Mouse (Mus musculus): ENCODE results near the gene Mas1. TPM values are rescaled to one million over a fixed set of nuclear protein-coding genes. Genes with fewer than 3 reads are reported as not detected.
"Not testable (repeated sequence)": the region's sequence is repeated elsewhere in the genome, so short reads cannot be mapped to it uniquely, and the experiment has no call there.

Gene Mas1
- total RNA-seq (2021), result 10 to 100 TPM; 31.6 to 34.5 TPM
- long read RNA-seq, partial matches to known transcripts, result 0 of 21 reads
- long read RNA-seq, other reads (novel, unspliced or antisense), result 10 of 21 reads

DNA sequence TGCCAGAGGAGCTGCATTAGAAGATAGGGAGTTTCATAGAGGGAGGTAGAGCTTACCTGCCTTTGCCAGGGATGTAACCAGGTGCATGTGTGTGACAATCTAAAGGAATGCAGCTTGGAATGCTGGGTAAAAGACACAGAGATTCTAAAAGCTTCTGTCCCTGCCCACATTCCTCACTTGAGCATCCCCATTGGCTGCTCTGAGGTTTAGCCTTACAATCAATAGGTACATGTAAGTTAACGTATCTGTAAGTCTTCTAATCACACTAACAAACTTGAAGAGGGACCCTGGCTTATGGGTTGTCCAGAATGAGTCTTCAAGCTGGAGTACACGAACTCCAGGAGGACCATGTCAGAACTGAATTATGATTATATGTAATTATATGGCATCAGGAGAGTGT is at the start of gene Mas1:
Mas1 (minus strand) TSS at position 101 of the 400 bp plus-strand sequence.
- no peak for DNase-seq (ENCODE audit: low spot score in 2 of 2)

DNA sequence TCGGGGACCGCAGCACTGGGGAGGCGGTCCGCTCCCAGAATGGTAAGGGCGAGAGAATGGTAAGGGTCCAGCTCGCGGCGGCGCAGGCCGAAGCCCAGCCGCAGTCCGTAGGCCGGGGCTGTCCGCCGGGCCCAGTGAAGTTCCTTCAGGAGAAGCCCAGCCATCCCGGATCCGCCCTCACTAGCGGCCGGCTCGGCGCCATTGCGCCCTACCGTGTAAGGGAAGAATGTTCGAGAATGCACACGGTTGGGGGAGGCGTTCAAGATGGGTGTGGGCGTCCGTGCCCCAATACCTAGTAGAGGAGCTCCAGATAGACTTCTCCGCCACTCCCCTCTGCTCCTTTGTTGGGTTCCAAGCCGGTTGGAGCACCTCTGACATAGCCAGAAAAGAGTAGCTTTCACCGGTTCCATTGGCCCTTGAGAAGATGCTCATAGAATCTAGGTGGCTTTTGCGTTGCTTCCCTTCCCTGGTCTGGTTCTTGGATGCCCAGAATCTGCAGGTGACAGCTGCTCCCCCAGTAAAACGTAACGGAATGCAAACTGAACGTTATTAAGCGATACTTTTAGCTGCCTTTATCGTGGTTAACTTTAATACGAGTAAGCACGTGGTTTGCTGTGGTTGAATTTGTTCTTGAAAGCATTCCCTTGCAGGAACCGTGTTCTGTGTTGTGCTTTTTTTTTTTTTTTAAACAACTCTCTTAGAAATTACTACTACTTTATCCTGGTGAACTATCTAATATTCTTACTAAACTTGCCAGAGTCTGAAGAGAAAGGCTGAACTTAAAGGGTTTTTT is 48.8 kb upstream of the Mas1 start:
- no peak for DNase-seq (ENCODE audit: low spot score in 2 of 2)

DNA sequence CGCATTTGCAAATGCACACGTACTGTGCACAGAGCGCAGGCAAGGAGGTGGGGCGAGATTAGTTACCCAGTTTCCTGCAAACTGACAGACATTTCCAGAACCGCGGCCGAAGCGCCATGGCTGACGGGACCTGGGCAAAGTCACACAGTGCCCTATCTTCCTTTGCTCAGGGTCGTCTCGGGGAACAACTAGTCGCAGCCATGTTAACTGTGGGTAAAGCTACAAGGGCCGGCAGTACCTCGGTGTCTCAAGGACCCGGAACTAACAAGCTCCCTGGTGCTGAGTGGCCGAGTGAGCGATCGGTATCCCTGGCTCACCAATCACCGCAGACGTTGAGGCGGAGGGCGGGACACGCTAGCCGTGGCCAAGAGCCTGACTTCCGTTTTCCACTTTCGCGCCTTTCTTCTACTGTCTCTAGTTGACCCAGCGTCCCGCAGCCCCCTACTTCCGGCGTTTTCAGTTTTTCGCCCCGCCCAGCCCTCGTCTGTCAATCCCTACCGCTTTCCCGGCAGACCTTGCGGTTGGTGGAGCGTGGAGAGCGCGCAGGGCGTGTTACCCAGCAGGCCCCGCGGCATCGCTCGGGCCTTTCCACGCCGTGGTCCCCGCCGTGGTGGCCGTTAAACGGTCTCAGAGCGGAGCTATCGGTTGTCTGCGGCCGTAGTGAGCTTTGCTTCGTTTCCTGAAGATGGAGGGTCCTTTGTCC is 48.1 kb upstream of the Mas1 start, which contains the start of gene Mrpl18:
Mrpl18 (minus strand) TSS at position 465 of the 703 bp plus-strand sequence.
- peak; percentile 97 for DNase-seq (ENCODE audit: low spot score in 2 of 2)

DNA sequence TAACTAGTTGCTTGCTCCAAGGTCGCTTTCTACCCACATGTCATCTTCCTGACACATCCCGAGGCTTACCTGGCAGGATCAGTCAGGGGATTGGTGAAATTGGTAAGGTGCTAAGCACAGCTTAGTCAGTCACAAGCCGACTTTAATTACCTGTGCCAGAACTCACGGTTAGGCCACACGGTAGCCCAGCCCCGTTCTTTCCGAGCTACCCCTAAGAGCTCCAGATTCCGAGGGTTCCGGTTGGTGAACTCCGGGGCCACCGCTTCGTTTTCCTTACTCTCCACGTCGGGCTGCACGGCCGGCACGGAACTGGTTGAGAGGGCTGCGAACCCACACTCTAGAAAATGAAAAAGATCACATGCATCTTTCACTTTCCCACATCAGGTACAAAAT is 47.5 kb upstream of the Mas1 start, which contains the start of gene Tcp1:
Tcp1 (plus strand) TSS at position 214 of the 393 bp plus-strand sequence.
- no peak for DNase-seq (ENCODE audit: low spot score in 2 of 2)

DNA sequence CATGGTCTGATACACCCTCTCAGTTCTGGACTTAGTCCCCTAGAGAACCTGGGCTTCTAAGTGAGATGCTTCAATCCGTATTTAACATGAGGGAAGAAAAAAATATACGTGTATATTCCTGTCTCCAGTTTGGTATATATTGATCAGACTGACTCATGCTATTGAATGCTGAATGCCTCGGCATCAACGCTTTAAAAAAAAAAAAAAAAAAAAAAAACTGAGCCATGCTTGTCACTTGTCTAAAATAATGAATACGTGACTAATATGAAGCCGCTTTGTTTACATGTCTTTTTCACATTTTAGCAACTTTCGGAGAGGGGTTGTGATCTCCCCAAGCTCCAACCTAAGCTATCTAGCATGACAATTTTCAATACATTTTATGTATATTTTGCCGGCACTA is 42.4 kb upstream of the Mas1 start:
- no peak for DNase-seq (ENCODE audit: low spot score in 2 of 2)

DNA sequence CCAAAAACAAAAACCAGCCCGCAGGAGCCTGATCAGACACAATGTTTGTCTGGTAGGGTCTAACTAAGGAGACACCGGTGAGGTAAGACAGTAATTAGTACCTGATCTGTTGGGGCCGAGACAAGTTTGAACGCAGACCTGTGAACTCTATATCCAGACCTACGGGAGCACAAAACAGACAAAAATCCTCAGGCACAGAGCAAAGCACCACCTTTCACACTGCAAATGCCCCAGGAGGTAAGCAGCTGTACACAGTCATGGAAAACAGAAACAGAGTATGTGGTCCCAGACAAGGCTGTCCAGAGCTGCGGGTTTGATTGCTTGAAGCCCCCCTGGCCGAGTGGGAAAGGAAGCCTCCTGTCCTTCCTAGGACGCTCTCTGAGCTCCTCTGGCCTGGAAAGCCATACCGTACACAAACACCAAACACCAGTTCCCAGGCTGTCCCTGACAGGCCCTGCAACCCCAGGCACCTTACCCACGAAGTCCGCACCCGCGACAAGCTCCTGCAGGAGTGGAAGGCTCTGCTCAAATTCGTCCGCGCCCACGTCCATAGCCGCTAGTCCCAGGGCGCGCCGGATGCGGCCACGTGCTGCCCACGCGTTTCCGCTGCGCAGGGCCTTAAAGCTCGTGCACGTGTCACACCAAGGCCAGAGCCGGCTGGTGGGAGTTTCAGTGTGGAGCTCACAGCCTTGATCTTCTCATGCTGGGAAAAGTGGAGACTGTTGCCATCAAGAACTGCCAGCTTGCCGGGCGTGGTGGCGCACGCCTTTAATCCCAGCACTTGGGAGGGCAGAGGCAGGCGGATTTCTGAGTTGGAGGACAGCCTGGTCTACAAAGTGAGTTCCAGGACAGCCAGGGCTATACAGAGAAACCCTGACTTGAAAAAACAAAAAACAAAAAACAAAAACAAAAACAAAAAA is 41.7 kb upstream of the Mas1 start, which contains the start of gene Pnldc1:
Pnldc1 (minus strand) TSS at position 870 of the 920 bp plus-strand sequence.
- no peak for DNase-seq (ENCODE audit: low spot score in 2 of 2)

DNA sequence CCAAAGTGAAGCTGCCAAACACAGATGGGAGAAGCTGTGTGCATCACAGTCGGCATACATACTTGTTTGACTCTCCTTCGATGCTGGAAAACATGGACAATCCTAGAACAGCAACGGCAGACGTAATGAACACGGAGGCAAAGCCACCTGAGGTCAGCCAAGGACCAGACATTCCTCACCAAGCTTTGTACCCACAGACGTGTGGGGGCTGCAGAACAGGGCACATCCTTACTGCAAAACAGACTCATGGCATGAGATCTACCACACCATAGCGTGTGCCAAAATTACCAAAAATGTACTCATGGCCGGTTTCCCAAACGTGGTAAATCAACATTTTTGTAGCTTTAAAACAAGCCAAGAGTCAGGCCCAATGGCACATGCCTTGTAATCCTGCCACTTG is 38.5 kb upstream of the Mas1 start:
- no peak for DNase-seq (ENCODE audit: low spot score in 2 of 2)

DNA sequence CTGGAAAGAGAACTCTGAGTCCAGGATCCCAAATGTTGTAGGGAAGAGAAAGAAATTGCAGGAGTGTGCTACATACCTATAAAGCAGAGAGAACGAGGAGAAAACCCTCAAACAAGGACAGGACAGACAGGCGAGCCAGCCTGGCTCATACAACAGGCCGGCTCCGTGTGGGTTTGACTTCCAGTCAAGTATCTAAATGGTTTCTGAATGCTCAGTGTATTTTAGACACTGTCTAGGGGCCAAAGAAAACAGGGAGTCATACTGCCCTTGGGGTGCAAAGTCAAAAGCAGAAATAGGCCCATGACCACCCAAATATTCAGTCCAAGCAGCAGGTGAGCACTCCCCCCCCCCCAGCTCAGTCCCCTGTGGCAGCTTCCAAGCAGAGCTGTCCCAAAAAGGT is 37.9 kb upstream of the Mas1 start:
- no peak for DNase-seq (ENCODE audit: low spot score in 2 of 2)

DNA sequence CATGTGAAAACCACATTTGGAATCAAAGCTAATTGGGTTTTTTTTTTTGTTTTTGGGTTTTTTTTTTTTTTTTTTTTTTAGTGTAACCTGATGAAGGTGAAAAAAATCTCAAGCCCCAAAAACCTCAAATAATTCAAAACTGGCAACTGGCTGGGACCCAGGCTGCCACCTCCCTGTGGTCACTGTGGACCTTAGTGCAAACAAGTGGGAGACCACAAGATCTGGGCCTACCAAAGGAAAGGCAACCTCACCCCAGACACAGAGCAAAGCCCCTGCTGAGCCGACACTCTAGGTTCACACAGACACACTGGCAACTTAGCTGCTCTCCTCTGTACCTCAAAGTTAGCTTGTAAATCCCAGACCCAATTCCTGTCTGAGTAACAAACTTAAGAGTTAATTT is 36.4 kb upstream of the Mas1 start:
- no peak for DNase-seq (ENCODE audit: low spot score in 2 of 2)

DNA sequence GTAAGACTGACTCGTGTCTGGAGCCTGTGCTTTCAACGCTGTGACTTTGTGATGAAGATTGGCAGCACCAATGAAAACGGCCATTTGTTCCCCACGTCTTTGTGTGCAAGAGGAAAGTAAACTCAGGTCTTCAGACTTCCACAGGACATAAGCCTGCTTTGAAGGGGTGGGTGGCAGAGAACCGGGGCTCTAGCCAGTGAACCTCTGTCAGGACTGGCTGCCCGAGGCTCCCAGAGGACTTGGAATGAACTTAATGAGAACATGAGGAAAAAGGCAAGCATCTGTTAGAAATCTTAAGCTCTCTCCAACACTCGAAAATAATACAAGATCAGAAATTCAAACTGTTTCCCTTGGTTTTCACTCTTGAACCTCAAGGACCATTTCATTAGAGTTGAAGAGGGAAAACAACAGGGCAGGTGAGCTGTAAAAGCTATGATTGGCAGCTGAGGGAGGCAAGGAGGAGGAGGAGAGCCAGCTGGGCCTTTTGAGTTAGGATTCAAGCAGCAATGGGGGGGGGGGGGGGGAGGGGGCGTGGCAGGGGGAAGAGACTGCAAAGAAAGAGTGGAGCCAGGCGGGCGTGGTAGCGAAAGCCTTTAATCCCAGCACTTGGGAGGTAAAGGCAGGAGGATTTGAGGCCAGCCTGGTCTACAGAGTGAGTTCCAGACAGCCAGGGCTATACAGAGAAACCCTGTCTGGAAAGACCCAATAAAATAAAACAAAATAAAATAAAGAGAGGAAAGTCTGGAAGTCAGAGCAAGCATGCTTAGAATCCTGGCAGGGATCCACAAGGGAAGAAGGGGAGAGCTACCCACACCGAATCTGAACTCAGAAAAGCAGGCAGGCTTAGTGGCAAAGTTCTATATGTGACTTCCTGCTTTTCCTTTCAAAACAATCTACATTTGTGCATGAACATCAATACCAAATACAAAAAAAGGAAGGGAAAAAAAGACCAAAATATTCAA is 35.7 kb upstream of the Mas1 start:
- DNase-seq (ENCODE audit: low spot score in 2 of 2), result no peak

DNA sequence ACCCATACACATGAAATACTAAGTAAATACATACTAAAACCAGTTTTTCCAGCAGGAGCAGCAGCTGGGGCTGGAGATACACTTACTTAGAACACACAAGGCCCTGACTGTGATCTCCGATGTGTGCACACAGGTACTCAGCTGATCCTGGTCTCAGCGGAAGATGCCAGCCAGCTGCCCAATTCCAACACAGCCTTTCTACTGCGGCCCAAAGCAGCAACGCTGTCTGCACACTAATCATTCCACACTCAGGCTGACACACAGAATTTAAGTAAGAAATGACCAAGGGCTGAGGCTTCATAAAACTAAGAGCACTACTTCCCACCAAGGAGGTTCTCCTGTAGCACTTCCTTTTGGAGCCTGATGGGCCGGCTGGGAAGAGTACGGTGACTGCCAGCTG is 34.3 kb upstream of the Mas1 start:
- DNase-seq (ENCODE audit: low spot score in 2 of 2), result no peak

DNA sequence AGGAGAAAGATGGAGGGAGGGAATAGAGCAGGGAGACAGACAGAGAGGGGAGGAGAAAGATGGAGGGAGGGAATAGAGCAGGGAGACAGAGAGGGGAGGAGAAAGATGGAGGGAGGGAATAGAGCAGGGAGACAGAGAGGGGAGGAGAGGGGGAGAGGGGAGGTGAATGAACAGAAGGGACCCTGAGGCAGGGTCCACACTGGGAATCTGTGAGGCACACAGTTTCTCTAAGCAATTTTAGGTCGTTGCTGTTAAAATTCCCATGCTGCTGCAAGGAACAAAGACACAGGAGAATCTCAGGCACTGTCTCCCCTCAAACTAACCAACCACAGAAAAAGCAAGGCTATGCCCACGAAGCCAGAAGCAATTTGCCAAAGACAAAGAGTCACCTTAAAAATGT is 30.7 kb upstream of the Mas1 start:
- DNase-seq (ENCODE audit: low spot score in 2 of 2), result not testable (repeated sequence)

DNA sequence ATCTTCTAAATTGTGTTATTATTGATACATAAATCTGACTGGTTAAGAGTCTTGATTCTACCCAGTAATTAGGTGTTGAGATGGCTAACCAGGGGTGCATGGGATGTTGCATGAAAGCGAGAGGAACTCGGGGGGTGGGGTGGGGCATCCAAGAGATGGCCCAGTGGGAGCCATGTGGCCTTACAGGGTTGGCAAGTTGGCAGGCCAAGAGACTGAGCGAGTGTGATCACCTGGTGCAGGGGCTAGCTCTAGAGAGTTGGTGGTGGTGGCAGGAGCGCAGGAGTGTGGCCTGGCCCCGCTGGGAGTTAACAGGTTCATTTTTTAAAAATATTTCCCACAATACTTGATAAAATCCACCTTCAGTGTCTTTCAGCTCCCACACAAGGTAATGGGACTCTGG is 29.7 kb upstream of the Mas1 start:
- no peak for DNase-seq (ENCODE audit: low spot score in 2 of 2)

DNA sequence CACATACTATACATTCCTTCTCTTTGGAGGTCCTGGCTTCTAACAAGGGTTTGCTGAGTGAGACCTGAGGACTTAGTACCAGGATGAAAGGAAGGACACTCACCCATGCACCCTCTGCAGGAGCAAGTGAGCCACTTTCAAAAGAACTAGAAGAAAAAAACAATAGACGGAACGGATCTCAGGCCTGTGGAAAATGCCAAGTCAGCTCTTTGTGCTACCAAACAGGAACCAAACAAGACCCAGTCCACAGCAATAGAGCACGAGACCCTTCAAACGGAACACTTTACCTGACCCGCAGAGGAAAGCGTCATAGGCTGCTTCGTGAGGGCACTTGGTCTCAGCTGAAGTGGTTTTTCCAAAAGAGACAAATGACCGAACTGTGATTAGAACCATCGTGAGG is 24.1 kb upstream of the Mas1 start:
- DNase-seq (ENCODE audit: low spot score in 2 of 2), result no peak

DNA sequence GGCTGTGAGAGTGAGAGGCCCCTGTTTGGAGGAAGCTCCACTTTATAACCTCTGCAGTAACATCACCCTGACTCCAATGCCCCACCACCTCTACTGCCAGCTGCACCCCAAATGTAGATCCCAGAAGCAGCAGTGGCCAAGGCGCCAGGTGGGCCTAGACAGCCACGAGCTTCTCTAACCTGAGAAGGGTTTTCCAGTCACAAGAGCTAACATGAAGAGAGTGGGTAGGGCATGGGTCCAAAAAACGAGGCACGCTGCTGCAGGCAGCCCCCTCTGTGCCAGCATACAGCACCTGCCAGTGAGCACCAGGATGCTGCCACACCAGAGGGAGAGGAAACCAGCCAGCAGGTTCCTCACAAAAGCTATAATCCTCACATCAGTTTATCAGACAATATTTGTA is 23.1 kb upstream of the Mas1 start:
- no peak for DNase-seq (ENCODE audit: low spot score in 2 of 2)

DNA sequence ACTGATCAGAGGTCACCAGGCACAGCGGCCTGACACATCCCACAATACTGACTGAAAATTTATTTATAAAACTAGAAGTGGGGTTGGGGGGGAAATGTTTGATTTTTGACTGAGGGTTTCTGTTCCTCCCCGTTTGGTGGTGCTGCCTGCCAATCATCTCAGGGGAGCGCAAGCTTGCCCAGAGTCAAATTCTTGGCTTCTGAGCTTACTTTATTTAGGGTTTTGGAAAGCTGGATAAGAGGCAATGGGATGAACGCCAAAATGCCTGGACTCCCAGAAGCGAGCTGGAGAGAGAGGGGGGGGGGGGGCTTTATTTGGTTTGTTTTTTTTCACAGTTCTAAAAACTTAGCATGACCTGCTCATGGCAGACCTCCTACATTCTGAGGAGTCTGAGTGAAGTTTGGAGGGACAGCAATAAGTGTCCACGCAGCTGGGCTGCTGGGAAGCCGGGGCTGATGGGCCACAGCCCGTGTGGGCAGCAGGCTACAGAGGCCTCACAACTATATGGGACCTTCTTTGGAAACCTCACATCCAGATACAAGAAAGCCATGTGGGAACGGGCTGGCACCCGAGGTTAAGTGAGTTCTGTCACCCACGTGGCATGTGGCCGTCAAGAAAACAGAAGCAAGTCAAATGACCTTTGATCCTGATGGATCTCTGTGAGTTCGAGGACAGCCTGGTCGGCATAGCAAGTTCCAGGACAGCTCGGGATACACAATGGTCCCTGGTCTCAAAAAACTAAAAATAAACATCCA is 19.3 kb upstream of the Mas1 start:
- no peak for DNase-seq (ENCODE audit: low spot score in 2 of 2)

DNA sequence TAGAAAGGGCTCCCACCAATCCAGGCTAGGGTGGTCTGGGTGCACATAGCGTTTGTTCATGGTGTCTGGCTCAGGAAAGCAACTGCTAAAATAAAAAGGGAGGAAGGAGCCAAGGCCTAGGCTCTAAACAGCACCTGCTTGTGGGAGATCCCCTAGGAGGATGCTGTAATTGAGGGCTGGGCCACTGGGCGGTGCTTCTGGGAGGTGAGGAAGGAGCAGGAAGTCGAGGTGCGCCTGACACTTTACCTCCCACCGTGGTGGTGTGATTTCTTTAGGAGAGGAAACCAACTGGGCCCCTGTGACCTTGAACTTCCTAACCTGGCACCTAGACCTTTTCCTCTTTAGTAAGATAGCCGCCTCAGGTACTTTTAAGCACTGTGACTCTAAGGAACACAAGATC is 18.7 kb upstream of the Mas1 start:
- no peak for DNase-seq (ENCODE audit: low spot score in 2 of 2)

DNA sequence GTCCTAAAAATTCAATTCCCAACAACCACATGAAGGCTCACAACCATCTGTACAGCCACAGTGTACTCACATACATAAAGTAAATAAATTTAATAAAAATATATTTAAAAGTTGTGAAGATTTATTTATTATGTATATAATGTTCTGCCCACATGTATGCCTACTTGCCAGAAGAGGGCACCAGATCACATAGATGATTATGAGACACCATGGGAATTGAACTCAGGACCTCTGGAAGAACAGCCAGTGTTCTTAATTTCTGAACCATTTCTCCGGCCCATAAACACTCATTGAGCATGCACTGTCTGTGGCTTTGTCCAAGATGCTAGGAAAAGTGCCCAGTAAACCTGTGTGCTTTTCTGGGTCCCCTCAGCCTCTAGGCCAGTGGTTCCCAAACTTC is 13.3 kb upstream of the Mas1 start:
- DNase-seq (ENCODE audit: low spot score in 2 of 2), result no peak

DNA sequence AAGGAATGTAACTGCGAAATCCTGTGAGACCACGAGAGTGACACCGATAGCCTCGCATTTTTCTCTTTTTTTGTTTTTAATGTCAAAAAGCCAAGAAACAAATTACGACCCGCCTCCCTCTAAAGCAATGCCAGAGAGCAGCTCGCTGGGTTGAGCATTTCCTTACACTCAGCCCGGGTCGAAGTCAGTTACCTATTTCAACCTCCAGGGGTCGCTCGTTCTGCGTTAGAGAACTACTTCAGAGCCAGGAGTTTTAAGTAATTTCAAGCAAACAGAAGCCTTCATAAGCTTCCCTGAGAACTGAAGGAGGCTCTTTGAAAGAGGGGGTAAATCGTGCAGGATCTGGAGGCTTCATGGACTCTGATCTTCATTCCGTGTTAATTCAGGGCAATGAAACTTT is 12.2 kb upstream of the Mas1 start:
- peak; percentile 85 to 87 for DNase-seq (ENCODE audit: low spot score in 2 of 2)
